Mouse (Mus musculus): ENCODE data around the gene Josd2. TPM values are rescaled to one million over a fixed set of nuclear protein-coding genes. Genes with fewer than 3 reads are reported as not detected.

The Josd2 gene
- 47.2 and 56.8 TPM in 2 replicates for polyA plus RNA-seq (2016; fragmentation: Nextera tagmentation; extraction: Ambion mirVana)

- ATAC-seq (ENCODE audit: low FRiP score): peak; percentile 95
- Histone ChIP-seq H3K36me3 (replicated peaks) (peaks cover 11% of the 10 kb centered on the region), H3K9ac (peak within 1 kb of the TSS; percentile 54), H3K4me3 (replicated peaks) (peak within 1 kb of the TSS; percentile 56), H3K27ac (peak within 1 kb of the TSS; percentile 92), H3K27me3 (no peaks in the 10 kb centered on the region), H3K4me2 (peak within 1 kb of the TSS; percentile 67), H3K9me3 (no peaks in the 10 kb centered on the region), H3K4me1 (peaks cover 56% of the 10 kb centered on the region)
- under 1% methylated on average over 42 of the region's 42 CpGs for WGBS
Measured at GRCm38 (mm10) chr7:44467811-44468411, at the start of gene Josd2. Gene Josd2 (plus strand): TSS chr7:44467980.

- H3K9ac ChIP-seq: peak overlapping the region; percentile 95; the same call in 1 of the 2 replicates
- WGBS: 11% methylated on average over 8 of the region's 8 CpGs
- H3K27ac ChIP-seq: peak overlapping the region; percentile 99
- peak overlapping the region; percentile 88 for H3K4me2 ChIP-seq
- peaks cover 49% of the 10 kb centered on the region for H3K4me1 ChIP-seq
- peak overlapping the region; percentile 82 for H3K4me3 ChIP-seq (replicated peaks)
- ATAC-seq (ENCODE audit: low FRiP score): peak; percentile 2; the same call in 1 of the 2 replicates
- H3K9me3 ChIP-seq: no peaks in the 10 kb centered on the region
- H3K27me3 ChIP-seq: no peaks in the 10 kb centered on the region; the same call in 1 of the 2 replicates
- no peaks in the 10 kb centered on the region for H3K36me3 ChIP-seq (replicated peaks)
Measured at GRCm38 (mm10) chr7:44427666-44428065, 40.1 kb upstream of the Josd2 start.

GRCm38 (mm10) chr7:44428171-44428950 lies 39.4 kb upstream of the Josd2 start:
- under 1% methylated on average over 17 of the region's 38 CpGs for WGBS
- peak; percentile 42 for ATAC-seq (ENCODE audit: low FRiP score)
- no peaks in the 10 kb centered on the region for H3K9me3 ChIP-seq
- H3K9ac ChIP-seq: peak overlapping the region; percentile 95
- H3K27ac ChIP-seq: peak overlapping the region; percentile 99
- no peaks in the 10 kb centered on the region for H3K36me3 ChIP-seq (replicated peaks)
- H3K4me2 ChIP-seq: peak overlapping the region; percentile 88
- peaks cover 56% of the 10 kb centered on the region for H3K4me1 ChIP-seq
- H3K4me3 ChIP-seq (replicated peaks): peak overlapping the region; percentile 82
- no peaks in the 10 kb centered on the region; the same call in 1 of the 2 replicates for H3K27me3 ChIP-seq

DNA sequence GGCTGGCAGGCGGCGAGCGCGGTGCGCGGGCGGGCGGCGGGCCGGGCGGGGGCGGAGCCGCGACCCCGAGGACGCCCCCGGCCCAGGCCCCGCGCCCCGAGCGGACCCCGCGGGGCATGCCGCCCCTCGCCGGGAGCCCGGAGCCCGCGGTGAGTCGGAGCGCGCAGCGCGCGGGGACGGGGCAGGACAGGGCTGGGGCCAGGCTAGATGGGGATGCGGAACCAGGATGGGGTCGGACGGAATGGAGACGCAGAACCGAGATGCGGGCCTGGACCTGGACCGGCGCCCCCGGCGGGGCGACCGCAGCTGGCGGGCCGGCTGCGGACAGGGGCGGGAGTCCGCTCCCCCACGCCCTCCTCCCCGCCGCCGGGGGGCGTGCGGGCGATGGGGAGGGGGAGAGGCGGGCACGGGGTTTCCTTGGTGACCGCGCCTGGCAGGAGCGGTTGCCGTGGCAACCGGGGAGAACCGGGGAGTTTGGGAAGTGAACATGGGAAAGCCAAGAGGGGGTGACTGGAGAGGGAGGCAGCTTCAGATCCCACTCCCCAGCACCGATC lies 38.7 kb upstream of the Josd2 start, which contains the start of gene Lrrc4b:
Lrrc4b (plus strand) TSS at position 51 of the 554 bp plus-strand sequence.
- H3K9me3 ChIP-seq: no peaks in the 10 kb centered on the region
- 0 out of 2 replicates have a peak, but pooled peaks cover 1% of the 10 kb centered on the region for H3K36me3 ChIP-seq (replicated peaks)
- H3K9ac ChIP-seq: peak within 1 kb of the TSS; percentile 95
- peaks cover 58% of the 10 kb centered on the region for H3K4me1 ChIP-seq
- no peaks in the 10 kb centered on the region; the same call in 1 of the 2 replicates for H3K27me3 ChIP-seq
- under 1% methylated on average over 41 of the region's 69 CpGs for WGBS
- peak within 1 kb of the TSS; percentile 88 for H3K4me2 ChIP-seq
- H3K4me3 ChIP-seq (replicated peaks): peak within 1 kb of the TSS; percentile 82
- peak within 1 kb of the TSS; percentile 99 for H3K27ac ChIP-seq
- peak; percentile 73 for ATAC-seq (ENCODE audit: low FRiP score)

GRCm38 (mm10) chr7:44429534-44430488 lies 38.0 kb upstream of the Josd2 start:
- Histone ChIP-seq H3K36me3 (replicated peaks) (0 out of 2 replicates have a peak, but pooled peaks cover 5% of the 10 kb centered on the region), H3K4me2 (peak overlapping the region; percentile 88), H3K4me3 (replicated peaks) (peak overlapping the region; percentile 82), H3K27me3 (no peaks in the 10 kb centered on the region; the same call in 1 of the 2 replicates), H3K9me3 (no peaks in the 10 kb centered on the region), H3K27ac (peak overlapping the region; percentile 99), H3K9ac (peak overlapping the region; percentile 95), H3K4me1 (peaks cover 58% of the 10 kb centered on the region)
- ATAC-seq (ENCODE audit: low FRiP score): peak; percentile 34
- under 1% methylated on average over 31 of the region's 32 CpGs for WGBS

DNA sequence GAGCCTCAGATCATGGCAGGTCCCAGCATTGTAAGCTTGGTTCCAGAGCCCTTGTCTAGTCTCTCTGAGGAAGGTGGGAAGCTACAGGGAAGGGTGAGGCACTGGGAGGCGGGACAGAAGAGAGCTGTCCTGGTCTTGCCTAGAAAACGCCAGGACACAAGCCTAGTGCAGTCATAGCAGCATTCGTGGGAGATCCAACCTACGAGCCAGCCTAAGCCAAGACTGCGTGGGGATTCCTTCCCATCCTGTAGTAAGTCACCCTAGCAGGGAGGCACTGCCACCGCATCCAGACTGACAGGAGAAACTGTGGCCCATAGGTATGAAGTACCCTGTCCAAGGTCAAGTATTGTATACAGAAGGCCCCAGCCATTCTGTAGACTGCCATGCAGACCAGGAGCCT lies 35.2 kb upstream of the Josd2 start:
- no peak overlapping the region for H3K4me3 ChIP-seq (replicated peaks)
- no peak for ATAC-seq (ENCODE audit: low FRiP score)
- H3K9ac ChIP-seq: no peak overlapping the region
- H3K4me2 ChIP-seq: no peak overlapping the region
- 79% methylated on average over 6 of the region's 6 CpGs for WGBS
- H3K9me3 ChIP-seq: no peaks in the 10 kb centered on the region
- no peaks in the 10 kb centered on the region for H3K27me3 ChIP-seq
- peaks cover 15% of the 10 kb centered on the region for H3K36me3 ChIP-seq (replicated peaks)
- H3K27ac ChIP-seq: peak overlapping the region; percentile 56
- H3K4me1 ChIP-seq: peaks cover 56% of the 10 kb centered on the region

GRCm38 (mm10) chr7:44433371-44433770 lies 34.4 kb upstream of the Josd2 start:
- no peaks in the 10 kb centered on the region for H3K9me3 ChIP-seq
- 5% methylated on average over 7 of the region's 7 CpGs for WGBS
- H3K36me3 ChIP-seq (replicated peaks): peaks cover 15% of the 10 kb centered on the region
- H3K27me3 ChIP-seq: no peaks in the 10 kb centered on the region
- H3K4me2 ChIP-seq: no peak overlapping the region
- H3K4me3 ChIP-seq (replicated peaks): no peak overlapping the region
- no peak overlapping the region for H3K9ac ChIP-seq
- peak; percentile 40 for ATAC-seq (ENCODE audit: low FRiP score)
- H3K27ac ChIP-seq: no peak overlapping the region
- peaks cover 54% of the 10 kb centered on the region for H3K4me1 ChIP-seq

DNA sequence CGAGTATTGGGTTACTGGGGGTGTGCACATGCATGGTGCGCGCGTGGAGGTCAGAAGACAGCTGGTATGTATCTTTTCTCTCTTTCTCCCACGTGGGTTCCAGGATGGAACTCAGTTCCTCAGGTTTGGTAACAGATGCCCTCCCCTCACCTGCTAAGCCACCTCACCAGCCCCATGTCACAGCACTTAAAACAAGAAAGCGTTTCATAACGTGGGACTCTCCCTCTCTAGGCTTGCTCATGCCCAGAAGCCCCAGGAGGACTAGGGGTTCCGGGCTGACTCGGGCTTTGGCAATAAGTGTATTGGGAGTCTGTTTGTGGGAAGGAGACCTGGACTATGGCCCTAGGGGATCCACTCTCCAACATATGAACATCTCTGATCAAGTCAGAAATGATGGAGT lies 33.7 kb upstream of the Josd2 start:
- Histone ChIP-seq H3K9ac (no peak overlapping the region), H3K27ac (no peak overlapping the region), H3K4me3 (replicated peaks) (no peak overlapping the region), H3K27me3 (no peaks in the 10 kb centered on the region), H3K4me2 (no peak overlapping the region), H3K9me3 (no peaks in the 10 kb centered on the region), H3K4me1 (peaks cover 53% of the 10 kb centered on the region), H3K36me3 (replicated peaks) (peaks cover 15% of the 10 kb centered on the region)
- WGBS: 79% methylated on average over 9 of the region's 9 CpGs
- no peak for ATAC-seq (ENCODE audit: low FRiP score)

DNA sequence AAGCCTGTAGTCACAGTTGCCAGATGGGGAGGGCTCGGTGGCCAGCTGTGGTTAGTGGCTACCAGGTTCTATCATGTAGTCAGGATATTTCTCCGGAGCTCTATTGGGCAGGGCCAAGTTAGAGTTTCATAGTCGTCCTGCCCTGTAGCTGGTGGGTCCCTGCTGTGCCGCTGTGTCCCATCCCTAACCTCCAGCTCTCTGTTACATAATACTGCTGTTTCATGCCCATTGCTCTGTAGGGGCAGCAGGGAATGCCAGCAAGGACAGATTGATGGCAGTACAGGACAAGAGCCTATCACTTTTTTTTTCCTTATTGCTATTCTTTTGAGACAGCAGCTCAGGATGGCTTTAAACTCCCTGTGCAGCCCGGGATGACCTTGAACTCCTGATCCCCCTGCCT lies 32.0 kb upstream of the Josd2 start:
- no peaks in the 10 kb centered on the region for H3K27me3 ChIP-seq

GRCm38 (mm10) chr7:44436267-44436666 lies 31.5 kb upstream of the Josd2 start:
- no peak overlapping the region for H3K4me3 ChIP-seq (replicated peaks)
- no peak overlapping the region for H3K27ac ChIP-seq
- H3K27me3 ChIP-seq: no peaks in the 10 kb centered on the region
- no peaks in the 10 kb centered on the region for H3K9me3 ChIP-seq
- WGBS: 13% methylated on average over 1 of the region's 1 CpGs
- no peak overlapping the region for H3K4me2 ChIP-seq
- peaks cover 15% of the 10 kb centered on the region for H3K36me3 ChIP-seq (replicated peaks)
- no peak for ATAC-seq (ENCODE audit: low FRiP score)
- peaks cover 37% of the 10 kb centered on the region for H3K4me1 ChIP-seq
- H3K9ac ChIP-seq: no peak overlapping the region

More for the DNA sequence above, 32.0 kb upstream of the Josd2 start:
- H3K27ac ChIP-seq: no peak overlapping the region
- H3K36me3 ChIP-seq (replicated peaks): peaks cover 15% of the 10 kb centered on the region
- no peaks in the 10 kb centered on the region for H3K9me3 ChIP-seq
- no peak for ATAC-seq (ENCODE audit: low FRiP score)
- 73% methylated on average over 5 of the region's 5 CpGs for whole genome bisulfite sequencing
- peaks cover 38% of the 10 kb centered on the region for H3K4me1 ChIP-seq
- H3K4me2 ChIP-seq: no peak overlapping the region
- no peak overlapping the region for H3K9ac ChIP-seq
- H3K4me3 ChIP-seq (replicated peaks): no peak overlapping the region

DNA sequence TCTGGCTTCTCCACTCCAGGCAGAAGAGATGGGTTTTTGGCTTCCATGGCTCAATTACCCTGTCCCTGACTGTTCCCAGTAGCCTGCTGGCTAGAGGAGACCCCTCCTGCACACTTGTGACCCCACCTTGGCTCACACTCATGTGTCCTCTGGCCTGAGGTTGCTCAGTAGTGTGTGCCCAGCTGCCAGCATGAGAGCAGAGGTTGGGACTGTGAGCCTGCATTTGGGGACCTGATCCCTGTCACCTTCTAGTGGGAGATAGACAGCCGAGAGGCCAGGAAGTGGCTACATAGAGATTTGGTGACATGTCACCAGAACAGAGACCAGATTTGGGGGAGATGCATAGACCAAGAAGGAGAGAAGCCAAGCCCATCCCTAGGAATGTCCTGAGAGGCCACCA lies 30.6 kb upstream of the Josd2 start:
- H3K4me2 ChIP-seq: no peak overlapping the region
- no peak overlapping the region for H3K4me3 ChIP-seq (replicated peaks)
- H3K9me3 ChIP-seq: no peaks in the 10 kb centered on the region
- peaks cover 15% of the 10 kb centered on the region for H3K36me3 ChIP-seq (replicated peaks)
- no peak overlapping the region for H3K9ac ChIP-seq
- no peak overlapping the region for H3K27ac ChIP-seq
- WGBS: 94% methylated on average over 1 of the region's 1 CpGs
- no peaks in the 10 kb centered on the region for H3K27me3 ChIP-seq
- peaks cover 36% of the 10 kb centered on the region for H3K4me1 ChIP-seq
- no peak for ATAC-seq (ENCODE audit: low FRiP score)

Data from forebrain, embryonic 12.5 days (tissue).